ENCODE assay signal across 9 mouse cellular contexts in the genomic region with DNA sequence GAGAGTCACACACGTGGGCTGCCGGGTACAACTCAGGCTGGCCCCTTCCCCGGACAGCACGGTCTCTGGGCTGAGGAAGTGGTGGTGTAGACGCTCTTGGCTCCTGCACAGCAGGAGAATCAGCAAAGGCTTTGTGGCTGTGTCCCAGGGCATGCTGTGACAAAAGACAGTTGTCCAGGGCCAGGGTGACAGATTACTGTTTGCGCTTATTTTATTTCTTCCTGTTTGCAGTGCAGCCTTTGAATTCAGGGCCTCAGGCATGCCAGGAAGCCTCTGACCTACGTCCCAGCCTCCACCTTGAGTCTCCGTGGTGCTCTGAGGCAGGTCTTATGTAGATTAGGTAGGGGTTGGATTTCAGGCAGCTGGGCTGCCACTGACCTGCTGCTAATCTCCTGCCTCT. TPM values are rescaled to one million over a fixed set of nuclear protein-coding genes. Genes with fewer than 3 reads are reported as not detected.
A peak's percentile ranks its signal among the peaks of the same experiment; 100 is the strongest.
DNase-seq lines count a peak whose midpoint lies in the region; ATAC-seq lines count a peak whose summit lies in the region.
"Had no signal": no experiment of that assay in that cellular context is flagged by ENCODE, and none has a peak within 500 bp of the region (broad histone marks: within the 10 kb centered on the region; RNA-seq: fewer than 3 reads in every experiment).

No protein-coding gene starts in this region.

- H3K9me3 ChIP-seq in neural tube, embryonic 11.5 days (ENCODE audit: control insufficient read depth, low read length) = no peaks in the 10 kb centered on the region
- H3K9me3 ChIP-seq in neural tube, embryonic 15.5 days (replicated peaks) = no peaks in the 10 kb centered on the region
- H3K9me3 ChIP-seq in limb, embryonic 11.5 days (ENCODE audit: control insufficient read depth, low read length) = peaks cover 5% of the 10 kb centered on the region; the same call in 1 of the 2 replicates
- H3K9me3 ChIP-seq in hindbrain, embryonic 14.5 days (ENCODE audit: control insufficient read depth, low read length) = no peaks in the 10 kb centered on the region; the same call in 1 of the 2 replicates

- peaks cover 4% of the 10 kb centered on the region for H3K4me1 ChIP-seq in neural tube, embryonic 11.5 days (ENCODE audit: control insufficient read depth, insufficient read depth, low read length)
- peaks cover 19% of the 10 kb centered on the region for H3K4me1 ChIP-seq in neural tube, embryonic 15.5 days
- H3K4me1 ChIP-seq in limb, embryonic 11.5 days (ENCODE audit: control insufficient read depth, insufficient read depth, low read length) = peaks cover 28% of the 10 kb centered on the region
- no peaks in the 10 kb centered on the region for H3K4me1 ChIP-seq in hindbrain, embryonic 14.5 days (replicated peaks; ENCODE audit: control insufficient read depth, insufficient read depth, low read length)

- no peak overlapping the region for H3K4me2 ChIP-seq in neural tube, embryonic 11.5 days (ENCODE audit: low read depth)
- no peak overlapping the region for H3K4me2 ChIP-seq in neural tube, embryonic 15.5 days
- no peak overlapping the region for H3K4me2 ChIP-seq in limb, embryonic 11.5 days (ENCODE audit: low read depth, severe bottlenecking)
- no peak overlapping the region for H3K4me2 ChIP-seq in hindbrain, embryonic 14.5 days (replicated peaks)

- no peak overlapping the region for H3K27ac ChIP-seq in neural tube, embryonic 11.5 days (ENCODE audit: low read depth, low read length)
- H3K27ac ChIP-seq in neural tube, embryonic 15.5 days (replicated peaks) = no peak overlapping the region
- H3K27ac ChIP-seq in limb, embryonic 11.5 days (replicated peaks; ENCODE audit: low read depth, low read length) = 0 out of 2 replicates have a peak overlapping the region, but pooled peaks have one; percentile 30
- H3K27ac ChIP-seq in hindbrain, embryonic 14.5 days = no peak overlapping the region
- H3K27ac ChIP-seq: left cerebral cortex, adult 2 months had no signal

- WGBS in neural tube, embryonic 11.5 days = 12% methylated on average over 8 of the region's 8 CpGs
- 8% methylated on average over 8 of the region's 8 CpGs for WGBS in neural tube, embryonic 15.5 days
- WGBS in limb, embryonic 11.5 days = 16% methylated on average over 8 of the region's 8 CpGs
- 21% methylated on average over 8 of the region's 8 CpGs for WGBS in hindbrain, embryonic 14.5 days

- no peak overlapping the region for H3K9ac ChIP-seq in neural tube, embryonic 11.5 days (ENCODE audit: low read length)
- H3K9ac ChIP-seq in neural tube, embryonic 15.5 days (replicated peaks) = no peak overlapping the region
- H3K9ac ChIP-seq in limb, embryonic 11.5 days (ENCODE audit: low read length) = no peak overlapping the region
- H3K9ac ChIP-seq in hindbrain, embryonic 14.5 days = no peak overlapping the region

- no peaks in the 10 kb centered on the region for H3K27me3 ChIP-seq in neural tube, embryonic 11.5 days (ENCODE audit: control insufficient read depth, insufficient read depth, low read length)
- H3K27me3 ChIP-seq in neural tube, embryonic 15.5 days (replicated peaks) = peaks cover 10% of the 10 kb centered on the region; the same call in 1 of the 2 replicates
- no peaks in the 10 kb centered on the region for H3K27me3 ChIP-seq in limb, embryonic 11.5 days (ENCODE audit: control insufficient read depth, insufficient read depth, low read length)
- H3K27me3 ChIP-seq in hindbrain, embryonic 14.5 days (ENCODE audit: control insufficient read depth, insufficient read depth, low read length) = no peaks in the 10 kb centered on the region

- DNase-seq in embryo, embryonic 10.5 days (ENCODE audit: low spot score) = peak; percentile 40
- DNase-seq in embryo, embryonic 9.5 days (ENCODE audit: extremely low spot score) = no peak
- peak; percentile 49 for DNase-seq in neural tube, embryonic 11.5 days (ENCODE audit: low spot score)
- DNase-seq in limb, embryonic 11.5 days (ENCODE audit: low spot score) = no peak
- DNase-seq in thymus, postnatal 14 days = peak; percentile 31
- no peak for DNase-seq in natural killer cell, adult 2 months (ENCODE audit: low spot score in 2 of 2)
- no peak for DNase-seq in hindbrain, embryonic 14.5 days (ENCODE audit: low spot score)

- H3K36me3 ChIP-seq in neural tube, embryonic 11.5 days (ENCODE audit: control insufficient read depth, insufficient read depth, low read length) = no peaks in the 10 kb centered on the region
- H3K36me3 ChIP-seq in neural tube, embryonic 15.5 days = no peaks in the 10 kb centered on the region
- no peaks in the 10 kb centered on the region for H3K36me3 ChIP-seq in limb, embryonic 11.5 days (ENCODE audit: control insufficient read depth, insufficient read depth, low read length)
- no peaks in the 10 kb centered on the region for H3K36me3 ChIP-seq in hindbrain, embryonic 14.5 days (replicated peaks; ENCODE audit: control insufficient read depth, insufficient read depth)

- no peak overlapping the region for H3K4me3 ChIP-seq in neural tube, embryonic 11.5 days (ENCODE audit: low read depth, low read length)
- H3K4me3 ChIP-seq in neural tube, embryonic 15.5 days (replicated peaks) = no peak overlapping the region
- H3K4me3 ChIP-seq in limb, embryonic 11.5 days (ENCODE audit: low read depth, low read length) = no peak overlapping the region
- H3K4me3 ChIP-seq in hindbrain, embryonic 14.5 days (replicated peaks; ENCODE audit: low read length) = no peak overlapping the region
- H3K4me3 ChIP-seq: left cerebral cortex, adult 2 months had no signal

- no peak for ATAC-seq in neural tube, embryonic 11.5 days (ENCODE audit: insufficient read depth, low FRiP score, low TSS enrichment)
- ATAC-seq in neural tube, embryonic 15.5 days (ENCODE audit: low FRiP score) = no peak
- ATAC-seq in limb, embryonic 11.5 days (ENCODE audit: insufficient number of reproducible peaks, low FRiP score, low TSS enrichment, low read depth) = no peak
- ATAC-seq in hindbrain, embryonic 14.5 days (ENCODE audit: low FRiP score) = no peak

RNA-seq across cellular contexts. Expression of a gene that starts 10.3 kb away (rescaled TPM):
- 14.0 and 15.5 TPM in 2 replicates for polyA plus RNA-seq in neural tube, embryonic 11.5 days (2014; fragmentation: Nextera tagmentation; extraction: Ambion mirVana)
- 4.8 and 10.0 TPM in 2 replicates for polyA plus RNA-seq in neural tube, embryonic 15.5 days (2015; fragmentation: Nextera tagmentation; extraction: Ambion mirVana)
- polyA plus RNA-seq in limb, embryonic 11.5 days (2014; fragmentation: Nextera tagmentation; extraction: Ambion mirVana) = 24.7 and 27.2 TPM in 2 replicates
- 6.8 and 7.9 TPM in 2 replicates for polyA plus RNA-seq in hindbrain, embryonic 14.5 days (2014; fragmentation: Nextera tagmentation; extraction: Ambion mirVana)

Comparison
In these comparisons a context has a peak if more than half of its experiments do, and no peak if none do; other contexts are left out.
1. DNase-seq: peak in embryo, embryonic 10.5 days (single experiment), neural tube, embryonic 11.5 days (single experiment) and thymus, postnatal 14 days (single experiment); none in embryo, embryonic 9.5 days (single experiment), limb, embryonic 11.5 days (single experiment), natural killer cell, adult 2 months (0 of 2) and hindbrain, embryonic 14.5 days (single experiment).